Mouse (Mus musculus) activated CD4-positive, CD25-positive, alpha-beta regulatory T cell, adult 4 months (primary cell): ENCODE results near the gene Tom1. TPM values are rescaled to one million over a fixed set of nuclear protein-coding genes. Genes with fewer than 3 reads are reported as not detected.

Source experiments
- ATAC-seq: one replicate; pipeline ENCODE4 v1.8.0; 2017
- polyA plus RNA-seq, 2 experiments: library from polyadenylated mRNA; unstranded; fragments of 100-300 nt; shearing (Covaris generic); gene quantifications; one replicate each; pipeline ENCODE4 v1.2.1; 2017

The Tom1 gene
- polyA plus RNA-seq, 2 experiments from 2014 or later = 14.3 to 14.7 TPM

DNA sequence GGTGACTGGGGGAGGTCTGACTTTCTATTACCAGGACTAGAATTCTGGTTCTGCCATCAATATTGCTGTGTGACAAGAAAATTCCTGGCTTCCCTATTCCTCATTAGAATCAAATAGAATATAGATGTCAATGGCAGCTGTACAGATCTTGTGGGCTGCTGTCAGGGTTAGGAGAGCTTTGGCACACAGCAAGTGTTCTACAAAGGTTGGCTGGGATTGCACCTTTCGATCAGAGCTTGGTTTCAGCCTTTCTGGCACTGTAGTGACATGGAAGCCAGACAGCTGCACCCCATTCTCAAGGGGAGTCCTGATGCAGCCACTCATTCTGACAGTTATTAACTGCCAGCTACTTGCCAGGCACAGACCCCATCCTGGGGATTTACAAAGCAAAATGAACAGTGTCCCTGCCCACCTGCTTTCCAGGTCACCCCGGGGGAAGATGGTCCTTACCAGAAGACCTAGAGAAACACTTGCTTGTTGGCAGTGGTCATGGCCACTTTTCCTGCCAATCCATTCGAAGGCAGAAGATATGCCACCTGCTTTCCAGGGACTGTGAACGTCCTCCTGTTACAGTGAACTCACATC, 57.4 kb downstream of the Tom1 start:
- no peak for ATAC-seq

DNA sequence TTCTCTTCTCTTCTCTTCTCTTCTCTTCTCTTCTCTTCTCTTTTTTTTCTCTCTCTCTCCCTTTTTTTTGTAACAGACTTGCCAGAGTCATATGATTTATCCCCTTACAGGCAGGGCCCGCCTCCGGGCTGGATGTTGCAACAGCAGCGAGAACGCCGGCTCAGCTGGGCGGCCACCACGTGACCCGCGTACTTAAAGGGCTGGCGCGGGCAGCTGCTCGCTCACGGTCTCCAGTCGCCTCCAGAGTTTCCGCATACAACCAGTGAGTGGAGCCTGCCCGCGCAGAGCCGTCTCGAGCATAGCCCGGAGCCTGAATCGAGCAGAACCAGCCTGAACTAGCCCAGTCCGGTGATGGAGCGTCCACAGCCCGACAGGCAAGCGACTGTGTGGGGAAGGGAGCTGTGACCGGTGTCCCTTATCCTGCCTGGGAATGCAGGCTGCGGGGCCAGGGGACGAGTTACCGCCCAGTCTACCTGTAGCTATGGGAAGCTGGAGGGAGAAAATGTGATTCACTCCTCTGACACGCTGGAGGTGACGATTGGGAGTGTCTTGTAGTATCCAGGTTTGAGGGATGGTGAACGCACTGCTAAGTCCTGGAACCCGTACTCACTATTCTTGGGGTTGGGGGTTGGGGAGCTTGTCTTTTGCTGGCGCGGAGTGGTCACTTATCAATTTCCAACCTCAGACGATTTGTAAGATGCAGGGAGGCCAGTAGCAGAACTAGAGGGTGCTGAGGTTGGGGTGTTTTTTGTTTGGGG, 60.1 kb downstream of the Tom1 start, which contains the start of gene Hmox1:
Gene Hmox1, plus strand, starts transcription at position 223 of the 758 bp plus-strand sequence.
- ATAC-seq = peak; percentile 96

DNA sequence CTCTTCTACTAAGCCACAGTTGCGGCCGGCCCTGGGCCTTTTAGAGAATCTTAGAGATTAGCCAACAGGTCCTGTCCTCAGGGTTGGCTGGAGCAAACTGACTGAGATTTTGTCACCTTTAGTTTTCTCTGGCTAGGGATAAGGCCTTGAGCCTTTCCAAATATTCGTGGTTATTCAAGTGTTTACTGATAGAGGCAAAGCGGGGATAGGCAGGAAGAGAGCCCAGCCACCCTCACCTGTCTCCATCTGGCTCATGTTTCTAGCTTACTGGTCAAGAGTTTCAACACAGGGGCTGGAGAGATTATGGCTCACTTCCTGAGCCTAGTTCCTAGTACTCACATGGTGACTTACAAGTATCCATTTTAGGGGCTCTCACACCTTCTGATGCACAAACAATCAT, 69.5 kb downstream of the Tom1 start:
- ATAC-seq = no peak

DNA sequence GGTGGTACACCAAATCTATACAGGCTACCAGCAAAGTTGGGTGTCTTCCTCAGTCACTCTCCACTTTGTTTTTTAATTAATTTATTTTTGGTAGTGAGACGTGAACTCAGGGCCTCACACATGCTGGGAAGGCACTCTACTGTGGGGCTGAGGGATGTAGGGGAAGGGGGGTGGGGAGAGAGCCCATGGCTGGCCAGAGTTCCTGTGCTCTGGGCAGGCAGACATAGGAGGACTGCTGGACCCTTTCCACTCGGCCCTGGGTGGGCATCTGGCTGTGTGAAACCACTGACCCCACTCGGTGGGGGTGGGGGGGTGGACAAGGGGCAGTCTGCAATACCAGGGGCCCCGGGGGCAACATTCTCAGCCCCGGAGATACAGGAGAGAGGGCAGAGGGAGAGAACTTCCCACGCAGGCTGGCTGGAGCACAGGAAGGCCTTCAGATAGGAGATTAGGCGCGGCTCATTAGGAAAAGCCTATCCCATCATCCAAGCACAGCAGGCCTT, 69.9 kb downstream of the Tom1 start:
- no peak for ATAC-seq

DNA sequence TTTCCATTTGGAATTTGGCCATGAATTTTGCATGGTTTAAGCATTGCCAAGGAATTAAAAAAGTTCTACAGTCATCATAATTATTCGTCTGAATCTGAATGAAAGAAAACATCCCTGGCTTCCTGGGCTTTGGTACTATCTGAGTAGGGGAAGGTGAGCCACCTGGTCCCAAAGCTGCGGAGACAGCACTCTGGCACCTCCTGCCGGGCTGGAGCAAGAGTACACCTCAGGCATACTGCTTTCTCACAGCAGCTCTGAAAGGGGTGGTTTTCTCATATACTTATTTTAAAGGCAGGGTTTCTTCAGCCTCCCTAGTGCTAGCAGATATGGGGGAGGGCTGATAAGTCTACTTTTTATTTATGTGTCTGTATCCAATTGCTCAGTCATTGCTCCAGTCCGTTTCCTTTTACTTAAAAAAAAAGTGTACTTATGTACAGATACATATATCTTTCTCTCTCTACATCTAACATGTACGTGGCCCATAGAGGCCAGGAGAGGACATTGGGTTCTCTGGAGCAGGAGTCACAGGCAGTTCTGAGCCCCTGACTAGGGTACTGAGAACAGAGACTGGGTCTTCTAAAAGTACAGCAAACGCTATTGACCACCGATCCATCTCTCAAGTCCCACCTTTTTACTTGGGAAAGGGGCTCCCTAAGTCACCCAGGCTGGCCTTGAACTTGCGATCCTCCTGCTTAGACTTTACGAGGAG, 75.2 kb downstream of the Tom1 start:
- peak; percentile 77 for ATAC-seq

GRCm38 (mm10) chr8:75109236-75109967, 75.9 kb downstream of the Tom1 start, which contains the start of gene Mcm5:
TSS of gene Mcm5 (plus strand) at chr8:75109569.
- peak; percentile 95 for ATAC-seq

DNA sequence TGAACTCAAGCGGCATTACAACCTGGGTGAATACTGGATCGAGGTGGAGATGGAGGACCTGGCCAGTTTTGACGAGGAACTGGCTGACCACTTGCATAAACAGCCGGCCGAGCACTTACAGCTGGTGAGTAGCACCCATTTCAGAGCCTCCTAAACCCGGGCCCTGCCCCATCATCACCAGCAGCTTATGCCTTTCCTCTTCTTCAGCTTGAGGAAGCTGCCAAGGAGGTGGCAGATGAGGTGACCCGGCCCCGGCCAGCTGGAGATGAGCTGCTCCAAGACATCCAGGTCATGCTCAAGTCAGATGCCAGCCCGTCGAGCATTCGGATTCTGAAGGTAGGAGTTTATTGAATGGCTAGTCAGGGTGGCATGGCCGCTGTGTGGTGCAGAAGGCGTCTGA, 76.6 kb downstream of the Tom1 start:
- no peak for ATAC-seq

- ATAC-seq = no peak
These were observed 85.0 kb downstream of the Tom1 start for GRCm38 (mm10) chr8:75118505-75118904.

- ATAC-seq = no peak
These were observed 85.8 kb downstream of the Tom1 start for GRCm38 (mm10) chr8:75119287-75119686.

Other genes with a start within 250 kb of the Tom1 start
- not detected for gene Isx, start 160.5 kb upstream of the Tom1 start, polyA plus RNA-seq
- gene Hmgxb4, start 40.3 kb upstream of the Tom1 start, polyA plus RNA-seq = 10 to 100 TPM; 32.9 to 42.2 TPM
- 1 to 10 TPM; 2.4 to 5.2 TPM for gene Hmox1, start 59.9 kb downstream of the Tom1 start, polyA plus RNA-seq
- gene Mcm5, start 75.9 kb downstream of the Tom1 start, polyA plus RNA-seq = 10 to 100 TPM; 37.6 to 60.5 TPM
- under 1 TPM in 1 of 2 experiments, not detected in 1; 0.18 TPM for gene Rasd2, start 180.2 kb downstream of the Tom1 start, polyA plus RNA-seq